Mouse (Mus musculus) MEL (cell line): Measurements from ENCODE around the gene Sgms1. TPM values are rescaled to one million over a fixed set of nuclear protein-coding genes. Genes with fewer than 3 reads are reported as not detected.

Source experiments
- DNase-seq: peaks from one replicate; pipeline ENCODE4 v3.0.0; 2011; ENCODE audit warnings: low read depth, low spot score
- H3K27ac ChIP-seq: 2 replicates; pipeline ENCODE4 v1.5.1; 2012; ENCODE audit warnings: low read depth, mild to moderate bottlenecking, control low read depth, low read length, moderate library complexity; ENCODE audit not compliant: control insufficient read depth
- H3K27me3 ChIP-seq, 2 experiments: fragments of 150-350 bp in 1 of 2; sonication (generic) in 1 of 2; 2 replicates each; pipeline ENCODE4 v1.6.1; 2012; ENCODE audit warnings: low read length in 2 of 2, mild to moderate bottlenecking in 2 of 2, improper control_type of control experiment in 1 of 2, moderate library complexity in 1 of 2; ENCODE audit not compliant: insufficient read depth in 2 of 2, control insufficient read depth in 1 of 2
- H3K36me3 ChIP-seq, 2 experiments: 2 replicates each; pipeline ENCODE4 v1.6.1; 2012 to 2014; ENCODE audit warnings: low read length in 2 of 2, improper control_type of control experiment in 1 of 2, inconsistent platforms in 1 of 2, mild to moderate bottlenecking in 1 of 2; ENCODE audit not compliant: insufficient read depth in 2 of 2, control insufficient read depth in 1 of 2
- H3K4me1 ChIP-seq, 2 experiments: fragments of 150-350 bp in 1 of 2; sonication (generic) in 1 of 2; 2 replicates each; pipeline ENCODE4 v1.6.1; 2012; ENCODE audit warnings: low read length in 2 of 2, improper control_type of control experiment in 1 of 2, mild to moderate bottlenecking in 1 of 2; ENCODE audit not compliant: insufficient read depth in 2 of 2, control insufficient read depth in 1 of 2
- H3K4me3 ChIP-seq, 2 experiments: fragments of 150-350 bp in 1 of 2; sonication (generic) in 1 of 2; 2 replicates each; pipeline ENCODE4 v1.5.1; 2012; ENCODE audit warnings: low read depth in 2 of 2, low read length in 2 of 2, mild to moderate bottlenecking in 2 of 2, moderate library complexity in 2 of 2, control low read depth in 1 of 2, improper control_type of control experiment in 1 of 2; ENCODE audit not compliant: control insufficient read depth in 1 of 2, insufficient read depth in 1 of 2
- H3K79me2 ChIP-seq: 2 replicates; pipeline ENCODE4 v1.6.1; 2012; ENCODE audit warnings: mild to moderate bottlenecking, low read length, moderate library complexity; ENCODE audit not compliant: control insufficient read depth, poor library complexity, insufficient read depth
- H3K9ac ChIP-seq: 2 replicates; pipeline ENCODE4 v1.6.1; 2012; ENCODE audit warnings: low read depth, mild to moderate bottlenecking, control low read depth, low read length, moderate library complexity; ENCODE audit not compliant: control insufficient read depth, poor library complexity, severe bottlenecking
- H3K9me3 ChIP-seq: fragments of 150-350 bp; sonication (generic); replicated peaks from 2 replicates; pipeline ENCODE4 v1.6.1; 2012; ENCODE audit warnings: mild to moderate bottlenecking, low read length, improper control_type of control experiment, moderate library complexity; ENCODE audit not compliant: insufficient read depth
- CHD1 ChIP-seq: IDR thresholded peaks from 2 replicates; pipeline ENCODE4 v1.6.1; 2012; ENCODE audit warnings: low read depth, mild to moderate bottlenecking, inconsistent platforms, low read length, improper control_type of control experiment
- EP300 ChIP-seq, 2 experiments: IDR thresholded peaks; 2 replicates each; pipeline ENCODE4 v1.6.1; 2011; ENCODE audit warnings: improper control_type of control experiment in 2 of 2, low read length in 2 of 2, low read depth in 1 of 2, mild to moderate bottlenecking in 1 of 2
- ETS1 ChIP-seq: IDR thresholded peaks from 2 replicates; pipeline ENCODE4 v1.6.1; 2012; ENCODE audit warnings: low read depth, mild to moderate bottlenecking, inconsistent platforms, low read length, improper control_type of control experiment, moderate library complexity
- GABPA ChIP-seq: IDR thresholded peaks from 2 replicates; pipeline ENCODE4 v1.6.1; 2012; ENCODE audit warnings: low read depth, mild to moderate bottlenecking, inconsistent platforms, low read length, improper control_type of control experiment, moderate library complexity
- GATA1 ChIP-seq: IDR thresholded peaks from 2 replicates; pipeline ENCODE4 v1.6.1; 2011; ENCODE audit warnings: low read depth, low read length, improper control_type of control experiment
- MAX ChIP-seq: IDR thresholded peaks from 2 replicates; pipeline ENCODE4 v1.6.1; 2011; ENCODE audit warnings: low read length, improper control_type of control experiment
- MXI1 ChIP-seq: IDR thresholded peaks from 2 replicates; pipeline ENCODE4 v1.6.1; 2011; ENCODE audit warnings: mild to moderate bottlenecking, low read depth, low read length, improper control_type of control experiment
- MYB ChIP-seq: IDR thresholded peaks from 2 replicates; pipeline ENCODE4 v1.6.1; 2011; ENCODE audit warnings: mild to moderate bottlenecking, low read depth, low read length, improper control_type of control experiment
- POLR2A ChIP-seq, 2 experiments: IDR thresholded peaks; 2 replicates each; pipeline ENCODE4 v1.6.1; 2011 to 2012; ENCODE audit warnings: low read length in 2 of 2, mild to moderate bottlenecking in 2 of 2, control low read depth in 1 of 2, improper control_type of control experiment in 1 of 2, low read depth in 1 of 2, moderate library complexity in 1 of 2; ENCODE audit not compliant: control insufficient read depth in 1 of 2, insufficient read depth in 1 of 2, poor library complexity in 1 of 2
- SMC3 ChIP-seq: IDR thresholded peaks from 2 replicates; pipeline ENCODE4 v1.6.1; 2011; ENCODE audit warnings: low read depth, low read length, improper control_type of control experiment
- TAL1 ChIP-seq: IDR thresholded peaks from 2 replicates; pipeline ENCODE4 v1.6.1; 2012; ENCODE audit warnings: mild to moderate bottlenecking, inconsistent platforms, low read length, moderate library complexity, mixed read lengths
- TBP ChIP-seq: IDR thresholded peaks from 2 replicates; pipeline ENCODE4 v1.8.0; 2011; ENCODE audit warnings: low read depth, low read length, improper control_type of control experiment
- USF1 ChIP-seq: IDR thresholded peaks from 2 replicates; pipeline ENCODE4 v1.6.1; 2014; ENCODE audit warnings: low read depth, mild to moderate bottlenecking, inconsistent platforms, low read length, improper control_type of control experiment, moderate library complexity
- ZC3H11A ChIP-seq: IDR thresholded peaks from 2 replicates; pipeline ENCODE4 v1.6.1; 2012; ENCODE audit warnings: low read depth, mild to moderate bottlenecking, inconsistent platforms, low read length, improper control_type of control experiment
- ZMIZ1 ChIP-seq: IDR thresholded peaks from 2 replicates; pipeline ENCODE4 v1.6.1; 2012; ENCODE audit warnings: low read depth, mild to moderate bottlenecking, inconsistent platforms, low read length, improper control_type of control experiment, moderate library complexity
- polyA plus RNA-seq, 2 experiments: library from polyadenylated mRNA; stranded (reverse) in 1 of 2; unstranded in 1 of 2; fragments of >175 nt in 1 of 2; fragments of >200 nt in 1 of 2; gene quantifications; 2 replicates each; pipeline versions ENCODE4 v1.2.1 to v1.2.4; 2012; ENCODE audit warnings: low replicate concordance in 2 of 2, low read depth in 1 of 2; ENCODE audit not compliant: insufficient read length in 2 of 2, insufficient read depth in 1 of 2, missing spikeins in 1 of 2
- total RNA-seq: library from RNA; depleted of rRNA; stranded (reverse); fragments of 300-350 nt; gene quantifications from 2 replicates; pipeline ENCODE4 v1.2.3, GENCODE M21; 2012

Sgms1 gene
- total and polyA plus RNA-seq, 3 experiments = 16.3 to 18.5 TPM; not detected in 1

- H3K79me2 ChIP-seq = peaks cover 7% of the 10 kb centered on the region; the same call in 1 of the 2 replicates
- peaks cover 0 to 15% of the 10 kb centered on the region in 2 experiments; a peak in 2 of 4 replicates for H3K36me3 ChIP-seq
- no peak overlapping the region for H3K4me3 ChIP-seq
- no peak overlapping the region for H3K9ac ChIP-seq
- H3K27ac ChIP-seq = no peak overlapping the region
- no peaks in the 10 kb centered on the region for H3K9me3 ChIP-seq
- H3K27me3 ChIP-seq = no peaks in the 10 kb centered on the region
- TF ChIP-seq EP300 (IDR thresholded peaks at IDR 0.05; ENCODE audit: low read depth in 1 of 2, low read length in 2 of 2) = no peak
- TF ChIP-seq ETS1 = no peak
- TF ChIP-seq ZMIZ1 = no peak
- TF ChIP-seq POLR2A (IDR thresholded peaks at IDR 0.05; ENCODE audit: control insufficient read depth in 1 of 2, insufficient read depth in 1 of 2, low read depth in 1 of 2, low read length in 2 of 2, poor library complexity in 1 of 2) = no peak
- no peak for TF ChIP-seq GABPA
- no peak for TF ChIP-seq TAL1
- no peak for DNase-seq
- peaks cover 5 to 21% of the 10 kb centered on the region in 2 experiments for H3K4me1 ChIP-seq
Observed at GRCm38 (mm10) chr19:32189036-32189436, 200.5 kb downstream of the Sgms1 start.

GRCm38 (mm10) chr19:32186594-32187092, 202.9 kb downstream of the Sgms1 start:
- Histone ChIP-seq H3K27ac (peak overlapping the region; percentile 68), H3K4me3 (peak overlapping the region in 1 of 2 experiments; percentile 16; a peak in 1 of 4 replicates), H3K27me3 (no peaks in the 10 kb centered on the region), H3K9ac (peak overlapping the region; percentile 34), H3K79me2 (peaks cover 7% of the 10 kb centered on the region; the same call in 1 of the 2 replicates), H3K9me3 (no peaks in the 10 kb centered on the region), H3K36me3 (peaks cover 0 to 23% of the 10 kb centered on the region in 2 experiments; a peak in 2 of 4 replicates), H3K4me1 (peaks cover 8 to 24% of the 10 kb centered on the region in 2 experiments)
- DNase-seq = peak; percentile 65
- TF ChIP-seq GATA1 (peak; percentile 61), MYB (no peak), CHD1 (no peak), SMC3 (no peak), ZMIZ1 (no peak), EP300 (IDR thresholded peaks at IDR 0.05; ENCODE audit: low read depth in 1 of 2, low read length in 2 of 2) (peak in 1 of 2 experiments; percentile 7; a peak in 1 of 4 replicates), ZC3H11A (no peak), POLR2A (IDR thresholded peaks at IDR 0.05; ENCODE audit: control insufficient read depth in 1 of 2, insufficient read depth in 1 of 2, low read depth in 1 of 2, low read length in 2 of 2, poor library complexity in 1 of 2) (no peak), ETS1 (peak; percentile 45; the same call in 1 of the 2 replicates), USF1 (no peak), TBP (peak; percentile 89), GABPA (no peak), MXI1 (no peak; the same call in 1 of the 2 replicates), MAX (no peak)
